Mouse (Mus musculus) midbrain, embryonic 10.5 days (tissue): ENCODE data around the gene Zdhhc3. TPM values are rescaled to one million over a fixed set of nuclear protein-coding genes. Genes with fewer than 3 reads are reported as not detected.

ENCODE experiments used
- DNase-seq: peaks from one replicate; pipeline ENCODE4 v3.0.0-alpha.2; 2017; ENCODE audit warnings: low spot score
- H3K27ac ChIP-seq: fragments of 300-500 bp; sonication (generic); replicated peaks from 2 replicates; pipeline ENCODE4 v1.5.1; 2016; ENCODE audit warnings: mild to moderate bottlenecking
- H3K27me3 ChIP-seq: fragments of 300-500 bp; sonication (generic); 2 replicates; pipeline ENCODE4 v1.6.1; 2016; ENCODE audit warnings: low read depth, mild to moderate bottlenecking; ENCODE audit not compliant: poor library complexity, severe bottlenecking
- H3K36me3 ChIP-seq: fragments of 300-500 bp; sonication (generic); 2 replicates; pipeline ENCODE4 v1.6.1; 2016; ENCODE audit warnings: mild to moderate bottlenecking, moderate library complexity
- H3K4me1 ChIP-seq: fragments of 300-500 bp; sonication (generic); 2 replicates; pipeline ENCODE4 v1.6.1; 2016
- H3K4me3 ChIP-seq: fragments of 300-500 bp; sonication (generic); 2 replicates; pipeline ENCODE4 v1.5.1; 2016; ENCODE audit warnings: mild to moderate bottlenecking, moderate library complexity
- H3K9me3 ChIP-seq: fragments of 300-500 bp; sonication (generic); replicated peaks from 2 replicates; pipeline ENCODE4 v1.6.1; 2016; ENCODE audit warnings: mild to moderate bottlenecking
- WGBS: fragments of 180-500 bp; shearing (Covaris S2); methylation state at CpG from one replicate; pipeline ENCODE4 v1.1.7; 2016; 5-methylcytosine and 5-hydroxymethylcytosine counted together
- polyA plus RNA-seq: library from polyadenylated mRNA; unstranded; fragments of >200 nt; fragmentation: Nextera tagmentation; extraction: Ambion mirVana; gene quantifications from 2 replicates; pipeline ENCODE4 v1.2.1, GENCODE M21; 2016

Zdhhc3 gene
- polyA plus RNA-seq = 79.2 and 81.9 TPM in 2 replicates

GRCm38 (mm10) chr9:123112805-123113521 lies at the start of gene Zdhhc3, which contains the start of gene Exosc7:
TSS of gene Zdhhc3 (minus strand) at chr9:123113205.
TSS of gene Exosc7 (plus strand) at chr9:123113215.
- WGBS = under 1% methylated on average over 79 of the region's 79 CpGs
- peak within 1 kb of the TSS; percentile 96 for H3K4me3 ChIP-seq
- peaks cover 32% of the 10 kb centered on the region for H3K4me1 ChIP-seq
- no peaks in the 10 kb centered on the region for H3K27me3 ChIP-seq
- peak within 1 kb of the TSS; percentile 98 for H3K27ac ChIP-seq
- peaks cover 31% of the 10 kb centered on the region for H3K36me3 ChIP-seq
- no peaks in the 10 kb centered on the region for H3K9me3 ChIP-seq
- peak; percentile 89 for DNase-seq

- H3K4me1 ChIP-seq = peaks cover 4% of the 10 kb centered on the region
- no peak for DNase-seq
- WGBS = 77% methylated on average over 2 of the region's 2 CpGs
- peaks cover 6% of the 10 kb centered on the region; the same call in 1 of the 2 replicates for H3K27me3 ChIP-seq
- H3K27ac ChIP-seq = no peak overlapping the region
- H3K4me3 ChIP-seq = no peak overlapping the region
- H3K36me3 ChIP-seq = no peaks in the 10 kb centered on the region
- no peaks in the 10 kb centered on the region for H3K9me3 ChIP-seq
Measured at GRCm38 (mm10) chr9:123161792-123162191, 48.8 kb upstream of the Zdhhc3 start.

- 63% methylated on average over 7 of the region's 7 CpGs for WGBS
- peaks cover 7% of the 10 kb centered on the region for H3K4me1 ChIP-seq
- peak; percentile 54 for DNase-seq
- H3K27me3 ChIP-seq = peaks cover 12% of the 10 kb centered on the region
- H3K27ac ChIP-seq = no peak overlapping the region
- no peaks in the 10 kb centered on the region for H3K9me3 ChIP-seq
- no peak overlapping the region for H3K4me3 ChIP-seq
- no peaks in the 10 kb centered on the region for H3K36me3 ChIP-seq
Measured at GRCm38 (mm10) chr9:123159330-123159729, 46.3 kb upstream of the Zdhhc3 start.

GRCm38 (mm10) chr9:123158125-123158836 lies 45.3 kb upstream of the Zdhhc3 start:
- H3K27ac ChIP-seq = no peak overlapping the region
- no peaks in the 10 kb centered on the region for H3K9me3 ChIP-seq
- H3K4me3 ChIP-seq = no peak overlapping the region
- H3K27me3 ChIP-seq = peaks cover 12% of the 10 kb centered on the region
- 58% methylated on average over 8 of the region's 8 CpGs for WGBS
- no peak for DNase-seq
- H3K4me1 ChIP-seq = peaks cover 7% of the 10 kb centered on the region
- no peaks in the 10 kb centered on the region for H3K36me3 ChIP-seq

- DNase-seq = no peak
- Histone ChIP-seq H3K27me3 (peaks cover 12% of the 10 kb centered on the region), H3K27ac (no peak overlapping the region), H3K4me1 (peaks cover 7% of the 10 kb centered on the region), H3K4me3 (no peak overlapping the region), H3K36me3 (no peaks in the 10 kb centered on the region), H3K9me3 (no peaks in the 10 kb centered on the region)
Measured at GRCm38 (mm10) chr9:123157699-123158098, 44.7 kb upstream of the Zdhhc3 start.

- peak overlapping the region; percentile 30 for H3K4me3 ChIP-seq
- DNase-seq = peak; percentile 30
- 32% methylated on average over 30 of the region's 30 CpGs for WGBS
- H3K27ac ChIP-seq = peak overlapping the region; percentile 4; the same call in 1 of the 2 replicates
- no peaks in the 10 kb centered on the region for H3K9me3 ChIP-seq
- H3K27me3 ChIP-seq = peaks cover 12% of the 10 kb centered on the region
- H3K36me3 ChIP-seq = no peaks in the 10 kb centered on the region
- peaks cover 7% of the 10 kb centered on the region for H3K4me1 ChIP-seq
Measured at GRCm38 (mm10) chr9:123156910-123157361, 43.9 kb upstream of the Zdhhc3 start.

GRCm38 (mm10) chr9:123153121-123153520 lies 40.1 kb upstream of the Zdhhc3 start:
- H3K4me1 ChIP-seq = peaks cover 7% of the 10 kb centered on the region
- WGBS = 95% methylated on average over 2 of the region's 2 CpGs
- no peaks in the 10 kb centered on the region for H3K9me3 ChIP-seq
- peaks cover 10% of the 10 kb centered on the region for H3K27me3 ChIP-seq
- no peak for DNase-seq
- H3K36me3 ChIP-seq = no peaks in the 10 kb centered on the region
- no peak overlapping the region for H3K4me3 ChIP-seq
- H3K27ac ChIP-seq = no peak overlapping the region

GRCm38 (mm10) chr9:123152026-123152425 lies 39.0 kb upstream of the Zdhhc3 start:
- Histone ChIP-seq H3K9me3 (no peaks in the 10 kb centered on the region), H3K27ac (no peak overlapping the region), H3K4me1 (peaks cover 6% of the 10 kb centered on the region), H3K27me3 (peaks cover 6% of the 10 kb centered on the region; the same call in 1 of the 2 replicates), H3K36me3 (no peaks in the 10 kb centered on the region), H3K4me3 (no peak overlapping the region)
- WGBS = 78% methylated on average over 3 of the region's 3 CpGs
- DNase-seq = no peak

GRCm38 (mm10) chr9:123151561-123151960 lies 38.6 kb upstream of the Zdhhc3 start:
- Histone ChIP-seq H3K27ac (no peak overlapping the region), H3K27me3 (peaks cover 4% of the 10 kb centered on the region; the same call in 1 of the 2 replicates), H3K9me3 (no peaks in the 10 kb centered on the region), H3K36me3 (no peaks in the 10 kb centered on the region), H3K4me1 (peaks cover 1% of the 10 kb centered on the region; the same call in 1 of the 2 replicates), H3K4me3 (no peak overlapping the region)
- DNase-seq = no peak
- WGBS = 74% methylated on average over 1 of the region's 1 CpGs

GRCm38 (mm10) chr9:123150241-123151020 lies 37.4 kb upstream of the Zdhhc3 start, which contains the start of gene Clec3b:
TSS of gene Clec3b (plus strand) at chr9:123150946.
- Histone ChIP-seq H3K36me3 (peaks cover 6% of the 10 kb centered on the region), H3K4me3 (no peak within 1 kb of the TSS), H3K9me3 (peaks cover 7% of the 10 kb centered on the region; the same call in 1 of the 2 replicates), H3K4me1 (no peaks in the 10 kb centered on the region), H3K27me3 (no peaks in the 10 kb centered on the region), H3K27ac (no peak within 1 kb of the TSS)
- no peak for DNase-seq
- 87% methylated on average over 5 of the region's 5 CpGs for WGBS

- Histone ChIP-seq H3K4me3 (no peak overlapping the region), H3K27me3 (no peaks in the 10 kb centered on the region), H3K9me3 (peaks cover 20% of the 10 kb centered on the region; the same call in 1 of the 2 replicates), H3K36me3 (peaks cover 23% of the 10 kb centered on the region), H3K27ac (no peak overlapping the region), H3K4me1 (no peaks in the 10 kb centered on the region)
- 77% methylated on average over 5 of the region's 5 CpGs for WGBS
- no peak for DNase-seq
Measured at GRCm38 (mm10) chr9:123148430-123148829, 35.4 kb upstream of the Zdhhc3 start.

GRCm38 (mm10) chr9:123139887-123140614 lies 27.0 kb upstream of the Zdhhc3 start:
- WGBS = 89% methylated on average over 4 of the region's 4 CpGs
- Histone ChIP-seq H3K9me3 (peaks cover 20% of the 10 kb centered on the region; the same call in 1 of the 2 replicates), H3K27ac (no peak overlapping the region), H3K36me3 (peaks cover 95% of the 10 kb centered on the region), H3K4me3 (no peak overlapping the region), H3K4me1 (no peaks in the 10 kb centered on the region), H3K27me3 (no peaks in the 10 kb centered on the region)
- no peak for DNase-seq
